Mouse (Mus musculus): ENCODE results near the gene Tln1.

DNA sequence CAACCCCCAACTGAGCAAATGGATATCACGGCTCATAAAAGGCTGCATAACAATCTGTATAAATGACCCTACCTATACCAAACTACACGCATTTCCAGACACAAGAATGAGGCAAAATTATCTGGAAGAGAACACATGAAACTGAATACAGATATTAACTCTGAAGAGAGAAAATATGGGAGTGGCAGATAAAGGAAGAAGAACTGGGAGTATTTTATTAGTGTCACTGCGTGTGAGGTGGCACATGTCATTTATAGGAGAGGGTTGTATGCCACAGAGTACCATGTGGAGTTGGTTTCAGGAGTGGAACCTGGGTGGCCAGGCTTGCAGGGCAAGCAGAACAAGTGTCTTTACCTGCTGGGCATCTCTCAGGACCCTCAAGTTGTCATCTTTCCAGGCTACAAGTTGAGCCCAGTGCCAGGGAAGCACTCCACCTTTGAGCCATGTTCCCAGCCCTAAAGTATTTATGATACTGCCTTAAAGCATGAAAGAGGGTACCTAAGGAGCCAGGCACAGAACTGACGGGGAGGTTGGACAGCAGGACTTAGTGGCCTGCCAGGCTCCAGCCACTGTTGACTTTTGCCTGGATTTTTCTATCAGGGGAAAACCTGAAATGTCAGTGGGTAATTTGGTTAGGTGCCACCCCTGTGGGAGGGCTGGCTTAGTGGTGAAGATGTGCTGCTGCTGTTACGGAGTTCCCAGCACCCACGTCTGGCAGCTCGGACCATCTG, 36.3 kb upstream of the Tln1 start:
- TF ChIP-seq CTCF (IDR thresholded peaks at IDR 0.05; ENCODE audit: low read depth) (no peak), EP300 (IDR thresholded peaks at IDR 0.05; ENCODE audit: low read depth) (no peak)

Measured in heart, postnatal 0 days (tissue).